Comparison of ENCODE assay signal across 35 mouse cellular contexts in the genomic region with DNA sequence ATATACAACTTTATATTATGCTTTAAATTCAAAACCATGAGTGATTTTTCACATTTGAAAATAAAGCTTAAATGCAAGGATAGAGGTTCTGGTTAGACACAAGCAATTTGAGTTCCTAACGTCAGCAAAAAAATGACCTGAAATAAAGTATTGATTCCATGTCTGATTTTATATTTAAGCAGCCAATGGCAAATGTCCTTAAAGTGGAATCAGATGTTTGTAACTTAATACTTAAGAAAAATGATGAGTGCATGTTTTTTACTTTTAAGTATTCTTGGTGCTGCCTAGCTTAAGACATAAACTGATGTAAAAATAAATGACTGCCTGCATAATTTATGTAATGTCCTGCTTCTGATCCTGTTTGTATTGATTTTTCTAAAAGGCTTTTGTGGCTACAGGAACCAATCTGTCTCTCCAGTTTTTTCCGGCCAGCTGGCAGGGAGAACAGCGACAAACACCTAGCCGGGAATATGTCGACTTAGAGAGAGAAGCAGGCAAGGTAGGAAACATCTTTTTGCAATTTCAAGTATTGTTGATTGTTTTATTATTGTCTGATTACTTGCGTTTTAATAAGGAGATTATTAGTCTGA. TPM values are rescaled to one million over a fixed set of nuclear protein-coding genes. Genes with fewer than 3 reads are reported as not detected.
DNase-seq lines count a peak whose midpoint lies in the region; ATAC-seq and TF ChIP-seq lines count a peak whose summit lies in the region.
"Had no signal": no experiment of that assay in that cellular context is flagged by ENCODE, and none has a peak within 500 bp of the region (broad histone marks: within the 10 kb centered on the region; RNA-seq: fewer than 3 reads in every experiment).

No protein-coding gene starts in this region.

- no peaks in the 10 kb centered on the region for H3K27me3 ChIP-seq in embryonic facial prominence, embryonic 14.5 days (replicated peaks; ENCODE audit: control insufficient read depth, insufficient read depth, low read length)
- H3K27me3 ChIP-seq: CH12.LX; embryonic facial prominence, embryonic 15.5 days; forebrain, embryonic 15.5 days; heart, embryonic 12.5 days; heart, embryonic 15.5 days had no signal

- no peak for ATAC-seq in embryonic facial prominence, embryonic 14.5 days (ENCODE audit: low read depth)
- ATAC-seq: activated CD4-positive, CD25-positive, alpha-beta regulatory T cell, adult 4 months; forebrain, embryonic 15.5 days; hindbrain, postnatal 0 days; inflammation-experienced regulatory T-cells, adult 6 months; intestine, embryonic 16.5 days had no signal

- peak overlapping the region; percentile 72 for H3K27ac ChIP-seq in gastrocnemius, adult 2 months
- H3K27ac ChIP-seq in embryonic facial prominence, embryonic 14.5 days (replicated peaks; ENCODE audit: low read depth, low read length): no peak overlapping the region
- H3K27ac ChIP-seq: embryonic facial prominence, embryonic 15.5 days; forebrain, embryonic 15.5 days; heart, embryonic 15.5 days; hindbrain, embryonic 14.5 days; hindbrain, postnatal 0 days had no signal

- intact Hi-C loops in gastrocnemius, adult 2 months (cut with DNase I): no loop called here
- intact Hi-C loops in gastrocnemius, postnatal 36 days (cut with DNase I): no loop called here

- H3K36me3 ChIP-seq in embryonic facial prominence, embryonic 14.5 days (ENCODE audit: control insufficient read depth, insufficient read depth, low read length): peaks cover 51% of the 10 kb centered on the region

- H3K4me2 ChIP-seq in embryonic facial prominence, embryonic 14.5 days (ENCODE audit: low read depth, low read length): no peak overlapping the region
- H3K4me2 ChIP-seq: embryonic facial prominence, embryonic 15.5 days; forebrain, embryonic 15.5 days; heart, embryonic 12.5 days; heart, embryonic 15.5 days; hindbrain, embryonic 14.5 days had no signal

- no peaks in the 10 kb centered on the region for H3K4me1 ChIP-seq in embryonic facial prominence, embryonic 14.5 days (ENCODE audit: control insufficient read depth, insufficient read depth, low read length)

- H3K4me3 ChIP-seq in gastrocnemius, adult 2 months: peak overlapping the region; percentile 54
- no peak overlapping the region for H3K4me3 ChIP-seq in embryonic facial prominence, embryonic 14.5 days (ENCODE audit: low read depth, low read length)
- H3K4me3 ChIP-seq: embryonic facial prominence, embryonic 15.5 days; forebrain, embryonic 15.5 days; heart, embryonic 12.5 days; heart, embryonic 15.5 days had no signal

- H3K9me3 ChIP-seq in embryonic facial prominence, embryonic 14.5 days (ENCODE audit: control insufficient read depth, low read length): no peaks in the 10 kb centered on the region
- H3K9me3 ChIP-seq: embryonic facial prominence, embryonic 15.5 days; forebrain, embryonic 15.5 days; G1E; heart, embryonic 12.5 days; heart, embryonic 15.5 days had no signal

- H3K9ac ChIP-seq in embryonic facial prominence, embryonic 14.5 days (ENCODE audit: low read depth, low read length): no peak overlapping the region
- H3K9ac ChIP-seq: embryonic facial prominence, embryonic 15.5 days; forebrain, embryonic 15.5 days; heart, embryonic 12.5 days; heart, embryonic 15.5 days; hindbrain, embryonic 14.5 days had no signal

- no peak for TF ChIP-seq CTCF in gastrocnemius, adult 2 months (IDR thresholded peaks at IDR 0.05)

- no peak for DNase-seq in gastrocnemius, adult 2 months
- DNase-seq in gastrocnemius, postnatal 36 days: no peak
- DNase-seq in retina, embryonic 14.5 days (ENCODE audit: low spot score): peak; percentile 31
- DNase-seq in retina, postnatal 1 day: no peak
- peak; percentile 63 for DNase-seq in embryonic facial prominence, embryonic 14.5 days (ENCODE audit: low spot score)
- no peak for DNase-seq in spleen, postnatal 4 days (ENCODE audit: low spot score in 2 of 2)
- DNase-seq: adrenal gland, adult 8-10 months; adrenal gland, postnatal 25 days; B cell, adult 2 months; cerebellum, adult 11-12 months; cerebellum, adult 8-10 months; cerebellum, postnatal 10 days; cerebellum, postnatal 36 days; embryo, embryonic 11 days; gastrocnemius, postnatal 10 days; heart, adult 18-20 months; heart, postnatal 10 days; heart, postnatal 4 days; kidney, adult 18-20 months had no signal

- 51% methylated on average over 6 of the region's 6 CpGs for WGBS in embryonic facial prominence, embryonic 14.5 days

RNA-seq across cellular contexts. Expression of a gene that starts 7.8 kb away (rescaled TPM):
- 10 to 100 TPM; 58.9 to 76.8 TPM for total RNA-seq in gastrocnemius, adult 2 months (2021)
- 10 to 100 TPM; 45.0 to 53.4 TPM for total RNA-seq in gastrocnemius, postnatal 36 days (2021)
- 104 and 112 TPM in 2 replicates for polyA plus RNA-seq in embryonic facial prominence, embryonic 14.5 days (2014; fragmentation: Nextera tagmentation; extraction: Ambion mirVana)

RNA-seq across cellular contexts. Expression of a gene that starts 46.6 kb away (rescaled TPM):
- 10 to 100 TPM; 28.1 to 33.1 TPM for total RNA-seq in gastrocnemius, adult 2 months (2021)
- 10 to 100 TPM; 19.6 to 22.1 TPM for total RNA-seq in gastrocnemius, postnatal 36 days (2021)
- 25.4 and 27.0 TPM in 2 replicates for polyA plus RNA-seq in embryonic facial prominence, embryonic 14.5 days (2014; fragmentation: Nextera tagmentation; extraction: Ambion mirVana)

RNA-seq across cellular contexts. Expression of a gene that starts 46.7 kb away (rescaled TPM):
- not detected for total RNA-seq in gastrocnemius, adult 2 months (2021)
- not detected for total RNA-seq in gastrocnemius, postnatal 36 days (2021)
- polyA plus RNA-seq in embryonic facial prominence, embryonic 14.5 days (2014; fragmentation: Nextera tagmentation; extraction: Ambion mirVana): not detected in 2 replicates
- total RNA-seq: adrenal gland, postnatal 25 days; CH12.LX; G1E; gastrocnemius, postnatal 10 days; gastrocnemius, postnatal 4 days; heart, adult 18-20 months; heart, postnatal 10 days; heart, postnatal 4 days had no signal
- polyA plus RNA-seq: activated CD4-positive, CD25-positive, alpha-beta regulatory T cell, adult 4 months; brain, embryonic 14.5 days; cortical plate, adult 2 months; embryonic facial prominence, embryonic 15.5 days; forebrain, embryonic 11.5 days; G1E; heart, embryonic 12.5 days; heart, embryonic 15.5 days; hindbrain, embryonic 11.5 days; hindbrain, embryonic 14.5 days; inflammation-experienced regulatory T-cells, adult 6 months; intestine, embryonic 16.5 days had no signal

Comparison
In these comparisons a context has a peak if more than half of its experiments do, and no peak if none do; other contexts are left out.
1. DNase-seq: peak in retina, embryonic 14.5 days (single experiment) and embryonic facial prominence, embryonic 14.5 days (single experiment); none in gastrocnemius, adult 2 months (single experiment), gastrocnemius, postnatal 36 days (0 of 2), retina, postnatal 1 day (single experiment) and spleen, postnatal 4 days (0 of 2).